Mouse (Mus musculus): ENCODE data around the gene Vps4b. TPM values are rescaled to one million over a fixed set of nuclear protein-coding genes. Genes with fewer than 3 reads are reported as not detected.

Vps4b gene
- polyA plus RNA-seq, 1 experiment from 2014 or later: 44.0 TPM

- H3K36me3 ChIP-seq (ENCODE audit: control insufficient read depth, insufficient read depth, low read length): peaks cover 5% of the 10 kb centered on the region; the same call in 1 of the 2 replicates
- peak within 1 kb of the TSS; percentile 94 for H3K4me2 ChIP-seq (ENCODE audit: low read length)
- H3K9ac ChIP-seq (ENCODE audit: low read length): peak within 1 kb of the TSS; percentile 81
- H3K4me1 ChIP-seq (ENCODE audit: control insufficient read depth, insufficient read depth, low read length): peaks cover 4% of the 10 kb centered on the region
- H3K4me3 ChIP-seq (ENCODE audit: low read depth, low read length): peak within 1 kb of the TSS; percentile 72
- H3K27ac ChIP-seq (ENCODE audit: low read depth, low read length): peak within 1 kb of the TSS; percentile 85
- DNase-seq (ENCODE audit: low spot score) (peak; percentile 99), ATAC-seq (peak; percentile 100)
- H3K27me3 ChIP-seq (replicated peaks; ENCODE audit: control insufficient read depth, insufficient read depth, low read length): no peaks in the 10 kb centered on the region
- H3K9me3 ChIP-seq (replicated peaks; ENCODE audit: control insufficient read depth, low read length): no peaks in the 10 kb centered on the region
- 3% methylated on average over 51 of the region's 51 CpGs for WGBS
These were observed 36.7 kb downstream of the Vps4b start, which contains the start of gene Kdsr for GRCm38 (mm10) chr1:106759572-106760435. Kdsr (minus strand) TSS chr1:106759727.

- peak; percentile 26 for ATAC-seq
- no peaks in the 10 kb centered on the region for H3K9me3 ChIP-seq (replicated peaks; ENCODE audit: control insufficient read depth, low read length)
- H3K4me3 ChIP-seq (ENCODE audit: low read depth, low read length): peak overlapping the region; percentile 72
- no peaks in the 10 kb centered on the region for H3K36me3 ChIP-seq (ENCODE audit: control insufficient read depth, insufficient read depth, low read length)
- H3K27me3 ChIP-seq (replicated peaks; ENCODE audit: control insufficient read depth, insufficient read depth, low read length): no peaks in the 10 kb centered on the region
- WGBS: 4% methylated on average over 34 of the region's 34 CpGs
- peak overlapping the region; percentile 81 for H3K9ac ChIP-seq (ENCODE audit: low read length)
- peaks cover 4% of the 10 kb centered on the region for H3K4me1 ChIP-seq (ENCODE audit: control insufficient read depth, insufficient read depth, low read length)
- peak overlapping the region; percentile 94 for H3K4me2 ChIP-seq (ENCODE audit: low read length)
- peak overlapping the region; percentile 85 for H3K27ac ChIP-seq (ENCODE audit: low read depth, low read length)
- peak; percentile 14 for DNase-seq (ENCODE audit: low spot score)
These were observed 37.6 kb downstream of the Vps4b start for GRCm38 (mm10) chr1:106758734-106759571.

- Histone ChIP-seq H3K9me3 (replicated peaks; ENCODE audit: control insufficient read depth, low read length) (no peaks in the 10 kb centered on the region), H3K27me3 (replicated peaks; ENCODE audit: control insufficient read depth, insufficient read depth, low read length) (no peaks in the 10 kb centered on the region), H3K27ac (ENCODE audit: low read depth, low read length) (no peak overlapping the region), H3K36me3 (ENCODE audit: control insufficient read depth, insufficient read depth, low read length) (peaks cover 4% of the 10 kb centered on the region; the same call in 1 of the 2 replicates), H3K4me2 (ENCODE audit: low read length) (no peak overlapping the region), H3K4me3 (ENCODE audit: low read depth, low read length) (no peak overlapping the region), H3K9ac (ENCODE audit: low read length) (no peak overlapping the region), H3K4me1 (ENCODE audit: control insufficient read depth, insufficient read depth, low read length) (peaks cover 4% of the 10 kb centered on the region)
- WGBS: 93% methylated on average over 4 of the region's 4 CpGs
- DNase-seq (ENCODE audit: low spot score) (no peak), ATAC-seq (no peak)
These were observed 39.9 kb downstream of the Vps4b start for GRCm38 (mm10) chr1:106756633-106757032.

GRCm38 (mm10) chr1:106752013-106752412, 44.5 kb downstream of the Vps4b start:
- WGBS: 84% methylated on average over 5 of the region's 5 CpGs
- ATAC-seq: no peak
- no peak overlapping the region for H3K9ac ChIP-seq (ENCODE audit: low read length)

GRCm38 (mm10) chr1:106750656-106751055, 45.9 kb downstream of the Vps4b start:
- peaks cover 22% of the 10 kb centered on the region for H3K36me3 ChIP-seq (ENCODE audit: control insufficient read depth, insufficient read depth, low read length)
- 85% methylated on average over 1 of the region's 1 CpGs for WGBS
- ATAC-seq (no peak), DNase-seq (ENCODE audit: low spot score) (no peak)
- no peaks in the 10 kb centered on the region for H3K4me1 ChIP-seq (ENCODE audit: control insufficient read depth, insufficient read depth, low read length)
- H3K27ac ChIP-seq (ENCODE audit: low read depth, low read length): no peak overlapping the region
- H3K4me3 ChIP-seq (ENCODE audit: low read depth, low read length): no peak overlapping the region
- no peaks in the 10 kb centered on the region for H3K27me3 ChIP-seq (replicated peaks; ENCODE audit: control insufficient read depth, insufficient read depth, low read length)
- H3K9me3 ChIP-seq (replicated peaks; ENCODE audit: control insufficient read depth, low read length): no peaks in the 10 kb centered on the region
- no peak overlapping the region for H3K4me2 ChIP-seq (ENCODE audit: low read length)
- no peak overlapping the region for H3K9ac ChIP-seq (ENCODE audit: low read length)

More at GRCm38 (mm10) chr1:106752013-106752412, 44.5 kb downstream of the Vps4b start:
- Histone ChIP-seq H3K9me3 (replicated peaks; ENCODE audit: control insufficient read depth, low read length) (no peaks in the 10 kb centered on the region), H3K27ac (ENCODE audit: low read depth, low read length) (no peak overlapping the region), H3K36me3 (ENCODE audit: control insufficient read depth, insufficient read depth, low read length) (peaks cover 10% of the 10 kb centered on the region), H3K4me1 (ENCODE audit: control insufficient read depth, insufficient read depth, low read length) (no peaks in the 10 kb centered on the region), H3K4me2 (ENCODE audit: low read length) (no peak overlapping the region), H3K27me3 (replicated peaks; ENCODE audit: control insufficient read depth, insufficient read depth, low read length) (no peaks in the 10 kb centered on the region), H3K4me3 (ENCODE audit: low read depth, low read length) (no peak overlapping the region)
- DNase-seq (ENCODE audit: low spot score): no peak

- Histone ChIP-seq H3K36me3 (ENCODE audit: control insufficient read depth, insufficient read depth, low read length) (peaks cover 25% of the 10 kb centered on the region), H3K27ac (ENCODE audit: low read depth, low read length) (no peak overlapping the region), H3K4me2 (ENCODE audit: low read length) (no peak overlapping the region), H3K9me3 (replicated peaks; ENCODE audit: control insufficient read depth, low read length) (no peaks in the 10 kb centered on the region), H3K27me3 (replicated peaks; ENCODE audit: control insufficient read depth, insufficient read depth, low read length) (no peaks in the 10 kb centered on the region), H3K9ac (ENCODE audit: low read length) (no peak overlapping the region), H3K4me3 (ENCODE audit: low read depth, low read length) (no peak overlapping the region), H3K4me1 (ENCODE audit: control insufficient read depth, insufficient read depth, low read length) (no peaks in the 10 kb centered on the region)
- 90% methylated on average over 6 of the region's 6 CpGs for WGBS
- ATAC-seq: no peak
- DNase-seq (ENCODE audit: low spot score): no peak
These were observed 47.8 kb downstream of the Vps4b start for GRCm38 (mm10) chr1:106748555-106749315.

- Histone ChIP-seq H3K4me1 (ENCODE audit: control insufficient read depth, insufficient read depth, low read length) (no peaks in the 10 kb centered on the region), H3K4me3 (ENCODE audit: low read depth, low read length) (no peak overlapping the region), H3K9me3 (replicated peaks; ENCODE audit: control insufficient read depth, low read length) (no peaks in the 10 kb centered on the region), H3K9ac (ENCODE audit: low read length) (no peak overlapping the region), H3K27me3 (replicated peaks; ENCODE audit: control insufficient read depth, insufficient read depth, low read length) (no peaks in the 10 kb centered on the region), H3K27ac (ENCODE audit: low read depth, low read length) (no peak overlapping the region), H3K4me2 (ENCODE audit: low read length) (no peak overlapping the region), H3K36me3 (ENCODE audit: control insufficient read depth, insufficient read depth, low read length) (peaks cover 35% of the 10 kb centered on the region)
- WGBS: 64% methylated on average over 6 of the region's 6 CpGs
- DNase-seq (ENCODE audit: low spot score) (no peak), ATAC-seq (no peak)
These were observed 53.5 kb downstream of the Vps4b start for GRCm38 (mm10) chr1:106742980-106743379.

- DNase-seq (ENCODE audit: low spot score) (no peak), ATAC-seq (no peak)
- Histone ChIP-seq H3K9me3 (replicated peaks; ENCODE audit: control insufficient read depth, low read length) (no peaks in the 10 kb centered on the region), H3K36me3 (ENCODE audit: control insufficient read depth, insufficient read depth, low read length) (peaks cover 24% of the 10 kb centered on the region), H3K9ac (ENCODE audit: low read length) (no peak overlapping the region), H3K27me3 (replicated peaks; ENCODE audit: control insufficient read depth, insufficient read depth, low read length) (no peaks in the 10 kb centered on the region), H3K4me1 (ENCODE audit: control insufficient read depth, insufficient read depth, low read length) (no peaks in the 10 kb centered on the region), H3K4me2 (ENCODE audit: low read length) (no peak overlapping the region), H3K27ac (ENCODE audit: low read depth, low read length) (no peak overlapping the region), H3K4me3 (ENCODE audit: low read depth, low read length) (no peak overlapping the region)
- 93% methylated on average over 4 of the region's 4 CpGs for WGBS
These were observed 55.8 kb downstream of the Vps4b start for GRCm38 (mm10) chr1:106740735-106741134.

All from forebrain, embryonic 14.5 days (tissue).